Mouse (Mus musculus) small intestine, adult 2 months (tissue): ENCODE results near the gene Capn11. TPM values are rescaled to one million over a fixed set of nuclear protein-coding genes. Genes with fewer than 3 reads are reported as not detected.
A peak's percentile ranks its signal among the peaks of the same experiment; 100 is the strongest.

Source experiments
- H3K27ac ChIP-seq: fragments of 200-500 bp; 2 replicates; pipeline ENCODE4 v1.5.1; 2012; ENCODE audit warnings: low read depth, low read length, control low read depth, inconsistent platforms; ENCODE audit not compliant: insufficient read depth
- H3K27me3 ChIP-seq: fragments of 200-500 bp; 2 replicates; pipeline ENCODE4 v1.6.1; 2012; ENCODE audit warnings: mild to moderate bottlenecking, moderate library complexity, low read length, inconsistent platforms; ENCODE audit not compliant: control insufficient read depth, insufficient read depth
- H3K36me3 ChIP-seq: fragments of 200-500 bp; 2 replicates; pipeline ENCODE4 v1.6.1; 2012; ENCODE audit warnings: mild to moderate bottlenecking, low read length, control low read depth, inconsistent platforms; ENCODE audit not compliant: control insufficient read depth, insufficient read depth
- H3K4me1 ChIP-seq: fragments of 200-500 bp; 2 replicates; pipeline ENCODE4 v1.6.1; 2012; ENCODE audit warnings: low read length, inconsistent platforms, mixed read lengths; ENCODE audit not compliant: control insufficient read depth, insufficient read depth, insufficient read length
- H3K4me3 ChIP-seq: fragments of 200-500 bp; 2 replicates; pipeline ENCODE4 v1.5.1; 2012; ENCODE audit warnings: low read depth, mild to moderate bottlenecking, control low read depth, inconsistent platforms, low read length, moderate library complexity
- CTCF ChIP-seq: fragments of 200-500 bp; IDR thresholded peaks from 2 replicates; pipeline ENCODE4 v1.5.1; 2012; ENCODE audit warnings: low read depth, mild to moderate bottlenecking, control low read depth, inconsistent platforms, low read length, moderate library complexity, mixed read lengths; ENCODE audit not compliant: insufficient replicate concordance, insufficient read length; ENCODE audit errors: extremely low read depth
- POLR2A ChIP-seq: fragments of 200-500 bp; IDR thresholded peaks from 2 replicates; pipeline ENCODE4 v1.6.1; 2012; ENCODE audit warnings: low read depth, mild to moderate bottlenecking, control low read depth, inconsistent platforms, low read length, moderate library complexity
- WGBS: fragments of 180-500 bp; shearing (Covaris S2); methylation state at CpG from one replicate; pipeline ENCODE4 v1.1.7; 2018; 5-methylcytosine and 5-hydroxymethylcytosine counted together
- polyA plus RNA-seq: library from polyadenylated mRNA; depleted of rRNA; stranded (reverse); fragments of >200 nt; gene quantifications from 2 replicates; pipeline ENCODE4 v1.2.3, GENCODE M21; 2012

Gene Capn11
- polyA plus RNA-seq, 1 experiment, result not detected

GRCm38 (mm10) chr17:45689120-45689519 lies 30.0 kb upstream of the Capn11 start:
- Histone ChIP-seq H3K27ac (no peak overlapping the region), H3K27me3 (no peaks in the 10 kb centered on the region), H3K36me3 (no peaks in the 10 kb centered on the region), H3K4me1 (peaks cover 35% of the 10 kb centered on the region), H3K4me3 (no peak overlapping the region)
- no peak for TF ChIP-seq CTCF
- TF ChIP-seq POLR2A, result no peak
- 23% methylated on average over 9 of the region's 9 CpGs for WGBS

- no peaks in the 10 kb centered on the region for H3K27me3 ChIP-seq
- 2% methylated on average over 12 of the region's 12 CpGs for WGBS
- peak within 1 kb of the TSS; percentile 21 for H3K27ac ChIP-seq
- no peaks in the 10 kb centered on the region for H3K36me3 ChIP-seq
- TF ChIP-seq POLR2A, result no peak
- TF ChIP-seq CTCF, result no peak
- peak within 1 kb of the TSS; percentile 96 for H3K4me3 ChIP-seq
- peaks cover 20% of the 10 kb centered on the region for H3K4me1 ChIP-seq
These were observed 27.6 kb upstream of the Capn11 start, which contains the start of gene Tmem63b for GRCm38 (mm10) chr17:45686716-45687115. Gene Tmem63b, minus strand, starts transcription at chr17:45686905.

GRCm38 (mm10) chr17:45686093-45686619 lies 27.0 kb upstream of the Capn11 start, which contains the start of gene Mrpl14:
Gene Mrpl14, plus strand, starts transcription at chr17:45686322.
- WGBS, result under 1% methylated on average over 49 of the region's 50 CpGs
- Histone ChIP-seq H3K36me3 (no peaks in the 10 kb centered on the region), H3K4me1 (peaks cover 16% of the 10 kb centered on the region), H3K4me3 (peak within 1 kb of the TSS; percentile 96), H3K27ac (peak within 1 kb of the TSS; percentile 21), H3K27me3 (no peaks in the 10 kb centered on the region)
- no peak for TF ChIP-seq CTCF
- peak; percentile 55 for TF ChIP-seq POLR2A

- peaks cover 16% of the 10 kb centered on the region for H3K4me1 ChIP-seq
- no peaks in the 10 kb centered on the region for H3K27me3 ChIP-seq
- H3K36me3 ChIP-seq, result no peaks in the 10 kb centered on the region
- peak overlapping the region; percentile 96 for H3K4me3 ChIP-seq
- H3K27ac ChIP-seq, result peak overlapping the region; percentile 21
- WGBS, result 1% methylated on average over 58 of the region's 58 CpGs
- no peak for TF ChIP-seq CTCF
- TF ChIP-seq POLR2A, result no peak
These were observed 26.3 kb upstream of the Capn11 start for GRCm38 (mm10) chr17:45685171-45686092.

GRCm38 (mm10) chr17:45684667-45685131 lies 25.6 kb upstream of the Capn11 start:
- Histone ChIP-seq H3K27me3 (no peaks in the 10 kb centered on the region), H3K36me3 (no peaks in the 10 kb centered on the region), H3K4me1 (peaks cover 16% of the 10 kb centered on the region), H3K27ac (no peak overlapping the region), H3K4me3 (peak overlapping the region; percentile 96)
- WGBS, result 36% methylated on average over 14 of the region's 14 CpGs
- TF ChIP-seq POLR2A (no peak), CTCF (no peak)

GRCm38 (mm10) chr17:45682843-45683242 lies 23.7 kb upstream of the Capn11 start:
- peaks cover 13% of the 10 kb centered on the region for H3K4me1 ChIP-seq
- no peak overlapping the region for H3K27ac ChIP-seq
- TF ChIP-seq CTCF (no peak), POLR2A (no peak)
- H3K4me3 ChIP-seq, result no peak overlapping the region
- H3K36me3 ChIP-seq, result peaks cover 3% of the 10 kb centered on the region; the same call in 1 of the 2 replicates
- no peaks in the 10 kb centered on the region for H3K27me3 ChIP-seq
- WGBS, result 34% methylated on average over 4 of the region's 4 CpGs

- Histone ChIP-seq H3K4me3 (no peak overlapping the region), H3K27ac (no peak overlapping the region), H3K27me3 (no peaks in the 10 kb centered on the region), H3K4me1 (peaks cover 10% of the 10 kb centered on the region), H3K36me3 (peaks cover 8% of the 10 kb centered on the region; the same call in 1 of the 2 replicates)
- TF ChIP-seq CTCF (peak; percentile 31; the same call in 1 of the 2 replicates), POLR2A (no peak)
- 98% methylated on average over 1 of the region's 1 CpGs for WGBS
These were observed 22.5 kb upstream of the Capn11 start for GRCm38 (mm10) chr17:45681588-45681987.
